Mouse (Mus musculus): Measurements from ENCODE around the gene Cdrt4. TPM values are rescaled to one million over a fixed set of nuclear protein-coding genes. Genes with fewer than 3 reads are reported as not detected.

The Cdrt4 gene
- not detected for polyA plus RNA-seq (2017; shearing (Covaris generic))

GRCm38 (mm10) chr11:62951012-62951411 is at the start of gene Cdrt4:
Cdrt4 (plus strand) TSS chr11:62951193.
- ATAC-seq = no peak

GRCm38 (mm10) chr11:62901699-62902323 is 49.2 kb upstream of the Cdrt4 start:
- ATAC-seq = no peak

- no peak for ATAC-seq
Observed at GRCm38 (mm10) chr11:62903871-62904495, 47.0 kb upstream of the Cdrt4 start.

- ATAC-seq = no peak
Observed at GRCm38 (mm10) chr11:62909720-62910306, 41.2 kb upstream of the Cdrt4 start.

GRCm38 (mm10) chr11:62911362-62911761 is 39.6 kb upstream of the Cdrt4 start:
- no peak for ATAC-seq

GRCm38 (mm10) chr11:62913141-62913540 is 37.9 kb upstream of the Cdrt4 start:
- ATAC-seq = no peak

GRCm38 (mm10) chr11:62914532-62914931 is 36.5 kb upstream of the Cdrt4 start:
- no peak for ATAC-seq

GRCm38 (mm10) chr11:62915486-62915885 is 35.5 kb upstream of the Cdrt4 start:
- ATAC-seq = no peak

GRCm38 (mm10) chr11:62916765-62917164 is 34.2 kb upstream of the Cdrt4 start:
- ATAC-seq = no peak

- no peak for ATAC-seq
Observed at GRCm38 (mm10) chr11:62919946-62920742, 30.8 kb upstream of the Cdrt4 start.

GRCm38 (mm10) chr11:62920743-62921050 is 30.3 kb upstream of the Cdrt4 start:
- ATAC-seq = no peak

- ATAC-seq = no peak
Observed at GRCm38 (mm10) chr11:62921052-62921977, 29.7 kb upstream of the Cdrt4 start.

- ATAC-seq = no peak
Observed at GRCm38 (mm10) chr11:62924091-62924761, 26.8 kb upstream of the Cdrt4 start.

GRCm38 (mm10) chr11:62929799-62930198 is 21.2 kb upstream of the Cdrt4 start:
- no peak for ATAC-seq

- no peak for ATAC-seq
Observed at GRCm38 (mm10) chr11:62930574-62930973, 20.4 kb upstream of the Cdrt4 start.

- no peak for ATAC-seq
Observed at GRCm38 (mm10) chr11:62931141-62931540, 19.9 kb upstream of the Cdrt4 start.

- ATAC-seq = no peak
Observed at GRCm38 (mm10) chr11:62933099-62933498, 17.9 kb upstream of the Cdrt4 start.

- ATAC-seq = no peak
Observed at GRCm38 (mm10) chr11:62934795-62935514, 16.0 kb upstream of the Cdrt4 start.

GRCm38 (mm10) chr11:62937986-62938385 is 13.0 kb upstream of the Cdrt4 start:
- ATAC-seq = no peak

GRCm38 (mm10) chr11:62938921-62939320 is 12.1 kb upstream of the Cdrt4 start:
- no peak for ATAC-seq

GRCm38 (mm10) chr11:62940176-62940575 is 10.8 kb upstream of the Cdrt4 start:
- no peak for ATAC-seq
